Mouse (Mus musculus): ENCODE data around the gene Agpat3.

DNA sequence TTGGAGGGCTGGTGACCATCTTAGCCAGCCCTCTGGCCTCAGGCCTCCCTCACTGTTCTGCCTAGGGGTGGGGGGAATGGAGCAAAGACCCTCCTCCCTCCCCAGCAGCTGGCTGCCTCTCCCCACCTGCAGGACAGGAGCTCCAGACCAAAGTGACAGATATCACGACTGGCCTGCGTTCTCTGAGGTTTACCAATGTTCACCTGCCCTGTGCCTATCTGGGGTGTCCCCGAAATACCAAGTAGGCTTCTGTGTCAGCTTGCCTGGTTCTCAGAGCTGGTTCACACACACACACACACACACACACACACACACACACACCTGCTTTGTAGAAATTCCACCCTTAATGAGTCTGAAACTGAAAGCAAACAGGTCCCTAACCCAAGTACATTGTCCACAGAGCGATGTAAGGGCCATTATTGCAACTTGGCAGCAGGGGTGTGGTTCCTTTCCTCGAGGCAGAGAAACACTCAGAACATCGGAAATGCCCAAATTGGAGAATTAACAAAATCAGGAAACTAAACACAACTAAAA, 94.1 kb downstream of the Agpat3 start:
- no peak for TF ChIP-seq CTCF (IDR thresholded peaks at IDR 0.05; ENCODE audit: low read depth)
- TF ChIP-seq EP300 (optimal IDR thresholded peaks at IDR 0.05) = no peak
